Mouse (Mus musculus): Measurements from ENCODE around the gene Chrm4. TPM values are rescaled to one million over a fixed set of nuclear protein-coding genes. Genes with fewer than 3 reads are reported as not detected.

Gene Chrm4
- polyA plus RNA-seq, 1 experiment from 2014 or later, result 1.4 TPM

- no peak overlapping the region for H3K4me3 ChIP-seq (ENCODE audit: low read depth, low read length)
- peaks cover 13% of the 10 kb centered on the region; the same call in 1 of the 2 replicates for H3K36me3 ChIP-seq (ENCODE audit: control insufficient read depth, insufficient read depth, low read length)
- no peak overlapping the region for H3K4me2 ChIP-seq (ENCODE audit: low read depth, low read length)
- no peak overlapping the region for H3K27ac ChIP-seq (ENCODE audit: low read depth, low read length)
- WGBS, result 78% methylated on average over 4 of the region's 4 CpGs
- H3K9ac ChIP-seq (replicated peaks; ENCODE audit: low read depth, low read length), result no peak overlapping the region
- peaks cover 15% of the 10 kb centered on the region; the same call in 1 of the 2 replicates for H3K27me3 ChIP-seq (ENCODE audit: control insufficient read depth, insufficient read depth, low read length)
- H3K4me1 ChIP-seq (ENCODE audit: control insufficient read depth, insufficient read depth, low read length), result peaks cover 10% of the 10 kb centered on the region
- H3K9me3 ChIP-seq (ENCODE audit: control insufficient read depth, low read length), result no peaks in the 10 kb centered on the region
- ATAC-seq (ENCODE audit: low read depth), result no peak
These were observed 6.9 kb upstream of the Chrm4 start for GRCm38 (mm10) chr2:91920130-91920529.

DNA sequence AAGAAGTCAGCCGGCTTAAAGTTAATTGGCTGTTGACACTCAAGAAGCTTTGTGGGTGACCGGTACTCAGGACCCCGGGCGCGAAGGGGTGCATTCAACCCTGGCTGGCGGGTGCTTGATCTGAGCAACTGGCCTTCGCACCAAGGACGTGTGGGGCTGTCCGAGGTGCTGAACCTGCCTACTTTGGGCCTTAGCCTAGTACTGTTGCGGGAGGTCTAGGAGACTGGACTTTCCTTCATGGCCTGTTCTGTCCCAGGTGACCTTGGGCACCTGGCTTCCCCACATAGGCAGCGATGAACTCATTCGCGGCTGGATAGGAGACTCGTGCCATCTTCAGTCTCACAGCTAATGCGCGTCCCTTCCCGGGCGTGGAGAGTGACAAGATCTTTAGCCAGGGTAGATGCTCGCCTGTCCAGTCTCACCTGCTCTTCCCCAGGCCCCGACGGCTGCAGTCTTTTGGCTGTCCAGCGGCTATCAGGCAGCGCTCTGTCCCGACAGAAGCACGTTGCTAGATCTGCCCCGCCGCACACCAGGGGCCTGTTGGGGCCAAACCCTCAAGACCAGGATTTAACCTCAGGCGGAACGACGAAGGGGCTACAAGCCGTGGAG, 5.8 kb upstream of the Chrm4 start:
- ATAC-seq (ENCODE audit: low read depth), result peak; percentile 10; the same call in 1 of the 2 replicates
- WGBS, result 6% methylated on average over 31 of the region's 31 CpGs
- H3K27me3 ChIP-seq (ENCODE audit: control insufficient read depth, insufficient read depth, low read length), result peaks cover 15% of the 10 kb centered on the region; the same call in 1 of the 2 replicates

GRCm38 (mm10) chr2:91921790-91922570, 5.1 kb upstream of the Chrm4 start:
- Histone ChIP-seq H3K27ac (ENCODE audit: low read depth, low read length) (no peak overlapping the region), H3K4me2 (ENCODE audit: low read depth, low read length) (peak overlapping the region; percentile 64), H3K4me1 (ENCODE audit: control insufficient read depth, insufficient read depth, low read length) (peaks cover 10% of the 10 kb centered on the region), H3K9me3 (ENCODE audit: control insufficient read depth, low read length) (no peaks in the 10 kb centered on the region), H3K9ac (replicated peaks; ENCODE audit: low read depth, low read length) (peak overlapping the region; percentile 60), H3K27me3 (ENCODE audit: control insufficient read depth, insufficient read depth, low read length) (peaks cover 15% of the 10 kb centered on the region; the same call in 1 of the 2 replicates), H3K36me3 (ENCODE audit: control insufficient read depth, insufficient read depth, low read length) (peaks cover 11% of the 10 kb centered on the region; the same call in 1 of the 2 replicates), H3K4me3 (ENCODE audit: low read depth, low read length) (peak overlapping the region; percentile 62)
- 1% methylated on average over 59 of the region's 64 CpGs for WGBS
- ATAC-seq (ENCODE audit: low read depth), result peak; percentile 78

More for the DNA sequence above, 5.8 kb upstream of the Chrm4 start:
- Histone ChIP-seq H3K27ac (ENCODE audit: low read depth, low read length) (no peak overlapping the region), H3K4me1 (ENCODE audit: control insufficient read depth, insufficient read depth, low read length) (peaks cover 10% of the 10 kb centered on the region), H3K4me2 (ENCODE audit: low read depth, low read length) (peak overlapping the region; percentile 64), H3K9me3 (ENCODE audit: control insufficient read depth, low read length) (no peaks in the 10 kb centered on the region), H3K4me3 (ENCODE audit: low read depth, low read length) (peak overlapping the region; percentile 62), H3K9ac (replicated peaks; ENCODE audit: low read depth, low read length) (peak overlapping the region; percentile 60), H3K36me3 (ENCODE audit: control insufficient read depth, insufficient read depth, low read length) (peaks cover 13% of the 10 kb centered on the region; the same call in 1 of the 2 replicates)

GRCm38 (mm10) chr2:91922586-91923414, 4.2 kb upstream of the Chrm4 start:
- no peak; the same call in 1 of the 2 replicates for ATAC-seq (ENCODE audit: low read depth)
- Histone ChIP-seq H3K4me1 (ENCODE audit: control insufficient read depth, insufficient read depth, low read length) (peaks cover 10% of the 10 kb centered on the region), H3K27me3 (ENCODE audit: control insufficient read depth, insufficient read depth, low read length) (peaks cover 15% of the 10 kb centered on the region; the same call in 1 of the 2 replicates), H3K9me3 (ENCODE audit: control insufficient read depth, low read length) (no peaks in the 10 kb centered on the region), H3K4me2 (ENCODE audit: low read depth, low read length) (peak overlapping the region; percentile 64), H3K9ac (replicated peaks; ENCODE audit: low read depth, low read length) (no peak overlapping the region; the same call in none of the 2 replicates), H3K27ac (ENCODE audit: low read depth, low read length) (no peak overlapping the region), H3K36me3 (ENCODE audit: control insufficient read depth, insufficient read depth, low read length) (peaks cover 4% of the 10 kb centered on the region; the same call in 1 of the 2 replicates), H3K4me3 (ENCODE audit: low read depth, low read length) (peak overlapping the region; percentile 62)
- 2% methylated on average over 37 of the region's 37 CpGs for WGBS

GRCm38 (mm10) chr2:91923415-91924337, 3.4 kb upstream of the Chrm4 start:
- Histone ChIP-seq H3K4me2 (ENCODE audit: low read depth, low read length) (peak overlapping the region; percentile 64), H3K4me3 (ENCODE audit: low read depth, low read length) (peak overlapping the region; percentile 62), H3K9me3 (ENCODE audit: control insufficient read depth, low read length) (no peaks in the 10 kb centered on the region), H3K27ac (ENCODE audit: low read depth, low read length) (no peak overlapping the region), H3K27me3 (ENCODE audit: control insufficient read depth, insufficient read depth, low read length) (peaks cover 15% of the 10 kb centered on the region; the same call in 1 of the 2 replicates), H3K36me3 (ENCODE audit: control insufficient read depth, insufficient read depth, low read length) (no peaks in the 10 kb centered on the region), H3K4me1 (ENCODE audit: control insufficient read depth, insufficient read depth, low read length) (peaks cover 10% of the 10 kb centered on the region), H3K9ac (replicated peaks; ENCODE audit: low read depth, low read length) (no peak overlapping the region; the same call in none of the 2 replicates)
- WGBS, result 6% methylated on average over 54 of the region's 54 CpGs
- ATAC-seq (ENCODE audit: low read depth), result peak; percentile 19; the same call in 1 of the 2 replicates

GRCm38 (mm10) chr2:91924726-91925125, 2.3 kb upstream of the Chrm4 start:
- no peak overlapping the region for H3K27ac ChIP-seq (ENCODE audit: low read depth, low read length)
- no peak for ATAC-seq (ENCODE audit: low read depth)

DNA sequence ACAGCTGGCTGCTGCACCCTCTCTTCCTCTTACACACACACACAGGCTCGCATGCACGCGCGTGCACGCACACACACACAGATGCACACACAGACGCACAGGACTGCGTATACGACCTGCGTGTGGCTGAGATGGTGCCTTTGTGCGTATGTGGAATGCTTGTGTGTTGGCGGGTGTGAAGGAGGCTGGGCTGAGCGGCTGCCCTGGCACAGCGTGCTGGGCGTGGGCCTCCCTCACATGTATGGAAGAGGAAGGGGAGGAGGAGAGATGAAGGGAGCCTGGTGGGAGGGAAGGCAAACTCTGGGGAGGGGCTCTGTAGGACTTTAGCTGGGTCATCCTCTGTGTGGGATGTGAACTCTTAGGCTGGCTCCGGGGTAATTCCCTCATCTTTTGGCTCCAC, 1.6 kb upstream of the Chrm4 start:
- Histone ChIP-seq H3K27me3 (ENCODE audit: control insufficient read depth, insufficient read depth, low read length) (peaks cover 17% of the 10 kb centered on the region; the same call in 1 of the 2 replicates), H3K36me3 (ENCODE audit: control insufficient read depth, insufficient read depth, low read length) (no peaks in the 10 kb centered on the region), H3K4me3 (ENCODE audit: low read depth, low read length) (no peak overlapping the region), H3K4me2 (ENCODE audit: low read depth, low read length) (no peak overlapping the region), H3K4me1 (ENCODE audit: control insufficient read depth, insufficient read depth, low read length) (peaks cover 18% of the 10 kb centered on the region), H3K27ac (ENCODE audit: low read depth, low read length) (no peak overlapping the region), H3K9me3 (ENCODE audit: control insufficient read depth, low read length) (no peaks in the 10 kb centered on the region), H3K9ac (replicated peaks; ENCODE audit: low read depth, low read length) (no peak overlapping the region)
- WGBS, result 85% methylated on average over 15 of the region's 15 CpGs
- ATAC-seq (ENCODE audit: low read depth), result no peak

More at GRCm38 (mm10) chr2:91924726-91925125, 2.3 kb upstream of the Chrm4 start:
- Histone ChIP-seq H3K9me3 (ENCODE audit: control insufficient read depth, low read length) (no peaks in the 10 kb centered on the region), H3K4me3 (ENCODE audit: low read depth, low read length) (no peak overlapping the region), H3K36me3 (ENCODE audit: control insufficient read depth, insufficient read depth, low read length) (no peaks in the 10 kb centered on the region), H3K4me2 (ENCODE audit: low read depth, low read length) (no peak overlapping the region), H3K4me1 (ENCODE audit: control insufficient read depth, insufficient read depth, low read length) (peaks cover 11% of the 10 kb centered on the region), H3K9ac (replicated peaks; ENCODE audit: low read depth, low read length) (no peak overlapping the region), H3K27me3 (ENCODE audit: control insufficient read depth, insufficient read depth, low read length) (peaks cover 17% of the 10 kb centered on the region; the same call in 1 of the 2 replicates)
- WGBS, result 65% methylated on average over 1 of the region's 1 CpGs
